Mouse (Mus musculus): Measurements from ENCODE around the gene Ap5b1. TPM values are rescaled to one million over a fixed set of nuclear protein-coding genes. Genes with fewer than 3 reads are reported as not detected.

The Ap5b1 gene
- not detected for polyA plus RNA-seq (2014; fragmentation: Illumina TruSeq; extraction: RNeasy Lipid Tissue Mini Kit (QIAGEN cat#74804); ENCODE audit: low read depth, low replicate concordance)

GRCm38 (mm10) chr19:5567534-5568469 lies at the start of gene Ap5b1:
TSS of gene Ap5b1 (plus strand) at chr19:5568025.

GRCm38 (mm10) chr19:5560457-5561041 lies 7.3 kb upstream of the Ap5b1 start, which contains the start of gene Ovol1:
TSS of gene Ovol1 (minus strand) at chr19:5560646.

GRCm38 (mm10) chr19:5601752-5602541 lies 34.1 kb downstream of the Ap5b1 start, which contains the start of gene Rnaseh2c:
TSS of gene Rnaseh2c (plus strand) at chr19:5601873.

GRCm38 (mm10) chr19:5609547-5610404 lies 42.0 kb downstream of the Ap5b1 start, which contains the start of gene Kat5:
TSS of gene Kat5 (minus strand) at chr19:5610237.

Other genes starting within 250 kb of the Ap5b1 start
- not detected for gene Catsper1, start 232.3 kb upstream of the Ap5b1 start, polyA plus RNA-seq (2014; fragmentation: Illumina TruSeq; extraction: RNeasy Lipid Tissue Mini Kit (QIAGEN cat#74804); ENCODE audit: low read depth, low replicate concordance)
- not detected for gene Cst6, start 218.5 kb upstream of the Ap5b1 start, polyA plus RNA-seq (2014; fragmentation: Illumina TruSeq; extraction: RNeasy Lipid Tissue Mini Kit (QIAGEN cat#74804); ENCODE audit: low read depth, low replicate concordance)
- 12.6 TPM for gene Eif1ad, start 201.3 kb upstream of the Ap5b1 start, polyA plus RNA-seq (2014; fragmentation: Illumina TruSeq; extraction: RNeasy Lipid Tissue Mini Kit (QIAGEN cat#74804); ENCODE audit: low read depth, low replicate concordance)
- 4.6 TPM for gene Banf1, start 200.9 kb upstream of the Ap5b1 start, polyA plus RNA-seq (2014; fragmentation: Illumina TruSeq; extraction: RNeasy Lipid Tissue Mini Kit (QIAGEN cat#74804); ENCODE audit: low read depth, low replicate concordance)
- gene Sart1, start 179.3 kb upstream of the Ap5b1 start, polyA plus RNA-seq (2014; fragmentation: Illumina TruSeq; extraction: RNeasy Lipid Tissue Mini Kit (QIAGEN cat#74804); ENCODE audit: low read depth, low replicate concordance) = 2.6 TPM
- not detected for gene Tsga10ip, start 165.5 kb upstream of the Ap5b1 start, polyA plus RNA-seq (2014; fragmentation: Illumina TruSeq; extraction: RNeasy Lipid Tissue Mini Kit (QIAGEN cat#74804); ENCODE audit: low read depth, low replicate concordance)
- 3.4 TPM for gene Drap1, start 143.0 kb upstream of the Ap5b1 start, polyA plus RNA-seq (2014; fragmentation: Illumina TruSeq; extraction: RNeasy Lipid Tissue Mini Kit (QIAGEN cat#74804); ENCODE audit: low read depth, low replicate concordance)
- gene AI837181, start 142.9 kb upstream of the Ap5b1 start, polyA plus RNA-seq (2014; fragmentation: Illumina TruSeq; extraction: RNeasy Lipid Tissue Mini Kit (QIAGEN cat#74804); ENCODE audit: low read depth, low replicate concordance) = 0.38 TPM
- gene Fosl1, start 120.5 kb upstream of the Ap5b1 start, polyA plus RNA-seq (2014; fragmentation: Illumina TruSeq; extraction: RNeasy Lipid Tissue Mini Kit (QIAGEN cat#74804); ENCODE audit: low read depth, low replicate concordance) = not detected
- gene Ccdc85b, start 110.1 kb upstream of the Ap5b1 start, polyA plus RNA-seq (2014; fragmentation: Illumina TruSeq; extraction: RNeasy Lipid Tissue Mini Kit (QIAGEN cat#74804); ENCODE audit: low read depth, low replicate concordance) = 1.2 TPM
- gene Fibp, start 107.4 kb upstream of the Ap5b1 start, polyA plus RNA-seq (2014; fragmentation: Illumina TruSeq; extraction: RNeasy Lipid Tissue Mini Kit (QIAGEN cat#74804); ENCODE audit: low read depth, low replicate concordance) = 5.7 TPM
- not detected for gene Ctsw, start 99.5 kb upstream of the Ap5b1 start, polyA plus RNA-seq (2014; fragmentation: Illumina TruSeq; extraction: RNeasy Lipid Tissue Mini Kit (QIAGEN cat#74804); ENCODE audit: low read depth, low replicate concordance)
- gene Efemp2, start 94.1 kb upstream of the Ap5b1 start, polyA plus RNA-seq (2014; fragmentation: Illumina TruSeq; extraction: RNeasy Lipid Tissue Mini Kit (QIAGEN cat#74804); ENCODE audit: low read depth, low replicate concordance) = 0.60 TPM
- gene Mus81, start 79.6 kb upstream of the Ap5b1 start, polyA plus RNA-seq (2014; fragmentation: Illumina TruSeq; extraction: RNeasy Lipid Tissue Mini Kit (QIAGEN cat#74804); ENCODE audit: low read depth, low replicate concordance) = 0.69 TPM
- 183 TPM for gene Cfl1, start 77.6 kb upstream of the Ap5b1 start, polyA plus RNA-seq (2014; fragmentation: Illumina TruSeq; extraction: RNeasy Lipid Tissue Mini Kit (QIAGEN cat#74804); ENCODE audit: low read depth, low replicate concordance)
- not detected for gene 1700020D05Rik, start 64.2 kb upstream of the Ap5b1 start, polyA plus RNA-seq (2014; fragmentation: Illumina TruSeq; extraction: RNeasy Lipid Tissue Mini Kit (QIAGEN cat#74804); ENCODE audit: low read depth, low replicate concordance)
- 0.25 TPM for gene Snx32, start 57.5 kb upstream of the Ap5b1 start, polyA plus RNA-seq (2014; fragmentation: Illumina TruSeq; extraction: RNeasy Lipid Tissue Mini Kit (QIAGEN cat#74804); ENCODE audit: low read depth, low replicate concordance)
- 5.6 TPM for gene Ovol1, start 7.4 kb upstream of the Ap5b1 start, polyA plus RNA-seq (2014; fragmentation: Illumina TruSeq; extraction: RNeasy Lipid Tissue Mini Kit (QIAGEN cat#74804); ENCODE audit: low read depth, low replicate concordance)
- gene Rnaseh2c, start 33.8 kb downstream of the Ap5b1 start, polyA plus RNA-seq (2014; fragmentation: Illumina TruSeq; extraction: RNeasy Lipid Tissue Mini Kit (QIAGEN cat#74804); ENCODE audit: low read depth, low replicate concordance) = 1.0 TPM
- 19.7 TPM for gene Kat5, start 42.2 kb downstream of the Ap5b1 start, polyA plus RNA-seq (2014; fragmentation: Illumina TruSeq; extraction: RNeasy Lipid Tissue Mini Kit (QIAGEN cat#74804); ENCODE audit: low read depth, low replicate concordance)
- 0.66 TPM for gene Rela, start 69.5 kb downstream of the Ap5b1 start, polyA plus RNA-seq (2014; fragmentation: Illumina TruSeq; extraction: RNeasy Lipid Tissue Mini Kit (QIAGEN cat#74804); ENCODE audit: low read depth, low replicate concordance)
- gene Sipa1, start 95.7 kb downstream of the Ap5b1 start, polyA plus RNA-seq (2014; fragmentation: Illumina TruSeq; extraction: RNeasy Lipid Tissue Mini Kit (QIAGEN cat#74804); ENCODE audit: low read depth, low replicate concordance) = 1.5 TPM
- 1.7 TPM for gene Map3k11, start 120.7 kb downstream of the Ap5b1 start, polyA plus RNA-seq (2014; fragmentation: Illumina TruSeq; extraction: RNeasy Lipid Tissue Mini Kit (QIAGEN cat#74804); ENCODE audit: low read depth, low replicate concordance)
- gene Pcnx3, start 120.9 kb downstream of the Ap5b1 start, polyA plus RNA-seq (2014; fragmentation: Illumina TruSeq; extraction: RNeasy Lipid Tissue Mini Kit (QIAGEN cat#74804); ENCODE audit: low read depth, low replicate concordance) = 0.22 TPM
- gene Kcnk7, start 136.3 kb downstream of the Ap5b1 start, polyA plus RNA-seq (2014; fragmentation: Illumina TruSeq; extraction: RNeasy Lipid Tissue Mini Kit (QIAGEN cat#74804); ENCODE audit: low read depth, low replicate concordance) = not detected
- 8.7 TPM for gene Ehbp1l1, start 158.3 kb downstream of the Ap5b1 start, polyA plus RNA-seq (2014; fragmentation: Illumina TruSeq; extraction: RNeasy Lipid Tissue Mini Kit (QIAGEN cat#74804); ENCODE audit: low read depth, low replicate concordance)
- gene Fam89b, start 161.6 kb downstream of the Ap5b1 start, polyA plus RNA-seq (2014; fragmentation: Illumina TruSeq; extraction: RNeasy Lipid Tissue Mini Kit (QIAGEN cat#74804); ENCODE audit: low read depth, low replicate concordance) = not detected
- 3.2 TPM for gene Ltbp3, start 172.9 kb downstream of the Ap5b1 start, polyA plus RNA-seq (2014; fragmentation: Illumina TruSeq; extraction: RNeasy Lipid Tissue Mini Kit (QIAGEN cat#74804); ENCODE audit: low read depth, low replicate concordance)
- 0.28 TPM for gene Scyl1, start 203.4 kb downstream of the Ap5b1 start, polyA plus RNA-seq (2014; fragmentation: Illumina TruSeq; extraction: RNeasy Lipid Tissue Mini Kit (QIAGEN cat#74804); ENCODE audit: low read depth, low replicate concordance)